12 mouse cellular contexts compared by ENCODE assay signal in the genomic region with DNA sequence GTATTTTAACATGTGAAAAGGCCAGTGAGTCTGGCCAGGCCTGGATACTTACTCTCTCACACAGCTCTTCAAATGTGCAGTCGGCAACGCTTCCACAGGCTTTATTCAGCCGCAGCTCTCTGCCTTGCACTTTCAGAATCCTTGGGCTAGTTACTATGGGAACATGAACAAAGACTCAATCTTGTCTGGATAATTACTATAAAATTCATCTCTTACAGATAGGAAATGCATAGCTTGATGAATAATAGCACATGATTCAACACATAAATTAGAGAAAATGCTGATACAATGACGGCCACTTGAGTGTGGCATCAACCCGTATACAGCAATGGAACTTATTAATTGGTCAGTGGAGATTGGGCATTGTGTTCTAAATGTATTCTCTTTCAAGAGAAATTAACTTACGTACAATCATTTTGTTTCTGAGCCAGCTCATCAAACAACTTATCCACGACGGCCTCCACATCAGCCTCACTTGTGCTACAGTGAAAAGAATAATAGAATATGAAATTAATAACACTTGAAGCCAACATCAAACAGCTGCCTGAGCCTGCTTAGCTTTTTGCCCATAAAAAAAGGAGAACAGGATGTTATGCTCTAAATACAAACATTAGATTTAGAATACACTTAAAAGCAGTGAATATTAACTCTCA.
DNase-seq lines count a peak whose midpoint lies in the region; ATAC-seq and TF ChIP-seq lines count a peak whose summit lies in the region.
"Had no signal": no experiment of that assay in that cellular context is flagged by ENCODE, and none has a peak within 500 bp of the region (broad histone marks: within the 10 kb centered on the region; RNA-seq: fewer than 3 reads in every experiment).

No protein-coding gene starts in this region.

- intact Hi-C loops in left cerebral cortex, adult 2 months (cut with DNase I), result no loop called here
- intact Hi-C loops in left cerebral cortex, postnatal 36 days (cut with DNase I), result loop anchor here (10.0 kb wide), 1 partner anchor 165 kb away; a partner anchor contains a TSS

- peaks cover 22% of the 10 kb centered on the region for H3K27me3 ChIP-seq in forebrain, embryonic 12.5 days
- no peaks in the 10 kb centered on the region for H3K27me3 ChIP-seq in hindbrain, embryonic 16.5 days (replicated peaks; ENCODE audit: control insufficient read depth, insufficient read depth, low read length)
- no peaks in the 10 kb centered on the region for H3K27me3 ChIP-seq in neural tube, embryonic 15.5 days (replicated peaks)
- H3K27me3 ChIP-seq: CH12.LX had no signal

- H3K27ac ChIP-seq in left cerebral cortex, adult 2 months, result 0 out of 2 replicates have a peak overlapping the region, but pooled peaks have one; percentile 28
- peak overlapping the region; percentile 69 for H3K27ac ChIP-seq in forebrain, embryonic 12.5 days
- peak overlapping the region; percentile 0; the same call in 1 of the 2 replicates for H3K27ac ChIP-seq in hindbrain, embryonic 16.5 days (ENCODE audit: low read depth, low read length)
- peak overlapping the region; percentile 41; the same call in 1 of the 2 replicates for H3K27ac ChIP-seq in neural tube, embryonic 15.5 days (replicated peaks)

- H3K9me3 ChIP-seq in forebrain, embryonic 12.5 days, result no peaks in the 10 kb centered on the region
- no peaks in the 10 kb centered on the region for H3K9me3 ChIP-seq in hindbrain, embryonic 16.5 days (ENCODE audit: control insufficient read depth, low read length)
- H3K9me3 ChIP-seq in neural tube, embryonic 15.5 days (replicated peaks), result no peaks in the 10 kb centered on the region

- WGBS in forebrain, embryonic 12.5 days, result 17% methylated on average over 8 of the region's 8 CpGs
- WGBS in hindbrain, embryonic 16.5 days, result 21% methylated on average over 8 of the region's 8 CpGs
- WGBS in neural tube, embryonic 15.5 days, result 22% methylated on average over 8 of the region's 8 CpGs

- peak; percentile 77; the same call in 1 of the 2 replicates for ATAC-seq in forebrain, embryonic 12.5 days (ENCODE audit: low FRiP score)
- ATAC-seq in hindbrain, embryonic 16.5 days, result peak; percentile 81
- ATAC-seq in neural tube, embryonic 15.5 days (ENCODE audit: low FRiP score), result peak; percentile 50; the same call in 1 of the 2 replicates

- DNase-seq in left cerebral cortex, adult 2 months (ENCODE audit: extremely low spot score in 1 of 2, low spot score in 2 of 2), result no peak
- DNase-seq in left cerebral cortex, postnatal 36 days (ENCODE audit: low spot score in 2 of 2), result no peak
- no peak for DNase-seq in spleen, adult 12 weeks (ENCODE audit: low spot score)
- DNase-seq in T-cell, adult 2 months (ENCODE audit: low spot score), result no peak
- DNase-seq: cerebellum, postnatal 36 days; heart, postnatal 14 days; kidney, adult 8-10 months; lung, embryonic 14.5 days had no signal

- H3K4me1 ChIP-seq in forebrain, embryonic 12.5 days, result peaks cover 46% of the 10 kb centered on the region
- peaks cover 21% of the 10 kb centered on the region for H3K4me1 ChIP-seq in hindbrain, embryonic 16.5 days (ENCODE audit: control insufficient read depth, insufficient read depth, low read depth, low read length)
- peaks cover 23% of the 10 kb centered on the region for H3K4me1 ChIP-seq in neural tube, embryonic 15.5 days

- H3K36me3 ChIP-seq in forebrain, embryonic 12.5 days (replicated peaks), result no peaks in the 10 kb centered on the region
- no peaks in the 10 kb centered on the region for H3K36me3 ChIP-seq in hindbrain, embryonic 16.5 days (ENCODE audit: control insufficient read depth, insufficient read depth, low read length)
- H3K36me3 ChIP-seq in neural tube, embryonic 15.5 days, result no peaks in the 10 kb centered on the region

- TF ChIP-seq CTCF in left cerebral cortex, adult 2 months (IDR thresholded peaks at IDR 0.05), result no peak

- peak overlapping the region; percentile 8; the same call in 1 of the 2 replicates for H3K4me2 ChIP-seq in forebrain, embryonic 12.5 days
- no peak overlapping the region for H3K4me2 ChIP-seq in hindbrain, embryonic 16.5 days (ENCODE audit: low read length)
- H3K4me2 ChIP-seq in neural tube, embryonic 15.5 days, result no peak overlapping the region
- H3K4me2 ChIP-seq: lung, embryonic 14.5 days had no signal

- H3K4me3 ChIP-seq in left cerebral cortex, adult 2 months, result no peak overlapping the region
- H3K4me3 ChIP-seq in forebrain, embryonic 12.5 days (replicated peaks), result no peak overlapping the region
- no peak overlapping the region for H3K4me3 ChIP-seq in hindbrain, embryonic 16.5 days (ENCODE audit: low read length)
- H3K4me3 ChIP-seq in neural tube, embryonic 15.5 days (replicated peaks), result no peak overlapping the region

- no peak overlapping the region for H3K9ac ChIP-seq in forebrain, embryonic 12.5 days
- no peak overlapping the region for H3K9ac ChIP-seq in hindbrain, embryonic 16.5 days (ENCODE audit: low read depth, low read length)
- no peak overlapping the region for H3K9ac ChIP-seq in neural tube, embryonic 15.5 days (replicated peaks)
- H3K9ac ChIP-seq: lung, embryonic 14.5 days had no signal

Comparison
In these comparisons a context has a peak if more than half of its experiments do, and no peak if none do; other contexts are left out.
1. H3K27ac ChIP-seq: peak in every context shown above with its lines; median percentile 69 in forebrain, embryonic 12.5 days; 41 in neural tube, embryonic 15.5 days; 28 in left cerebral cortex, adult 2 months; 0 in hindbrain, embryonic 16.5 days.